Mouse (Mus musculus) kidney, adult 18-20 months (tissue): ENCODE data around the gene Arntl.

Experiments used
- DNase-seq: peaks from one replicate; pipeline ENCODE4 v3.0.0; 2021

Gene Arntl

DNA sequence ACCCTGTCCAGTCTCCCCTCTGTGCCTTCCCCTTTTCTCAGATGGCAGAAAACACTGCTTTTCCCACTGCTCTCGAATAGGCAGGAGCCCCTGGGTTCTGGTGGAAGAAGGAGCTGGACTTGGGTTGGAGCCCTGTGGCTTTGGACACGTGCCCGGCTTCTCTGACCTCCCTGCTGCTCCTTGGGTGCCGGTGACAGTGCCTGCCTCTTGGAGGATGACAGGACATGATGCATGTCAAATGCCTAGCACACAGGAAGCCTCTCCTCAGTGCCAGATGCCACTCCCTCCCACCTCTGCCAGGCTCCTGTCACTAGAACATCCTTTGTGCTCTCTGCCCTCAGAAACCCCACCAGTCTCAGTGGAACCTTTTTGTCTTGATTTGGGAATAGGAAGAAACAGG is 3.2 kb downstream of the Arntl start:
- peak; percentile 67 for DNase-seq

GRCm38 (mm10) chr7:113214245-113215169 is 7.2 kb downstream of the Arntl start:
- no peak for DNase-seq

GRCm38 (mm10) chr7:113216152-113216551 is 8.9 kb downstream of the Arntl start:
- no peak for DNase-seq

DNA sequence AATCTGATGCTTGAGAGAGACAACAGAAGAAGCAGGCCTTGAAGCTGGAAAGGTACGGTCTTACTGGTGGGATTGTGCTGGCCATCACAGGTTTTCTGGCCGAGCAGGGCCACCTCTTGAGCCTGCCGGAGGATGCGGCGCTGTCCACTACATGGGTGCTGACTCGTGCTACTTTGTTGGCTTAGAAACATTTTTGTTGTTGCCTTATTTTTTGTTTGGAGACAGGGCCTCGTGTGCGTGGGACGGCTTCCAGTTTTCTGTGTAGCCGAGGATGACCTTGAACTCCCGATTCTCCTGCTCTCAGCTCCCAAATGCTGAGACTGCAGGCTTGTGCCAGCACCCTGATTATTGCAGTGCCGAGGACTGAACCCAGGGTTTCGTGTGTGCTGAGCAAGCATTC is 12.2 kb downstream of the Arntl start:
- DNase-seq: peak; percentile 45

DNA sequence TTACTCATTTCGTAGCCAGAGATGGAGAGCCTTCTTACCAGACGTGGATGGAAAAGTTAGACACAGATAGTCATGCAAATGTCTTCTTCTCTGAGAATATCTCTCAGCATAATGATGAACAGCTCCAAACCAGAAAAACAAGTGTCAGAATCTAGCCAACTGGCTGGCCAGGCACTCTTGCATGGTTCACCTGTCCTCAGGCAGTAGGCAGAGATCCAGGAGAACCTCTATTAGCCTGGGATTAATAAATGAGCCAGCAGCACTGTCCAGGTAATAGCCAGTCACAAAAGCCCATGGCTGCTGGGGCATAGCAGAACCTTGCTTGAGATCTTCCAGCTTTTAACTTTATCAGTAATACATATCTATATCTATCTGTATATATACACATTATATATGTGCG is 12.6 kb downstream of the Arntl start:
- DNase-seq: no peak

DNA sequence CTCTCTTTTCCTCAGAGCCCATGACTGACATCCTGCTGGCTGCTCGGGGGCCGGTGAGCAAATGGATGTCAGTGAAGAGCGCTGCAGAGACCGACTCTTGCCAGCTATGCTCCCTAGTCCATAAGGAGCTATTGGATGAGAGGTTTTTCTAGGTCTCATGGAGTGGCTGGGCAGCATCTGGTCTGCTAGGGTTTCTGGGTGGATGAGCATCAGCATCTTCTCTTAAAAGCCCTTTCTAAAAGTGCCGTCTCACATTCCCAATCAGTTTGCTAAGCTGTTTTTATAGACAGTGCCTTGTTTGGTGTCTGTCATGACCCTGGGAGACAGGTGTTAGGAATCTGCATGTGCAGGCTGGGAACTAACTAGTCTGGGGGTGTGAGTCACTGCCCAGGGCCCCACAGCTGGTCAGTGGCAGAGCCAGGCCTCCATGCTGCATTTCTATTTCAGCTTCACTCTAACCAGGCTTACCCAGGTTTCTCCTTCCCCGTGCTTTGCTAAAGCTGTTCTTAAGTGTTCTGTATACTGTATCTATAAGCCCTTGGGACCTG is 13.5 kb downstream of the Arntl start:
- DNase-seq: no peak

GRCm38 (mm10) chr7:113222821-113223220 is 15.6 kb downstream of the Arntl start:
- DNase-seq: no peak

DNA sequence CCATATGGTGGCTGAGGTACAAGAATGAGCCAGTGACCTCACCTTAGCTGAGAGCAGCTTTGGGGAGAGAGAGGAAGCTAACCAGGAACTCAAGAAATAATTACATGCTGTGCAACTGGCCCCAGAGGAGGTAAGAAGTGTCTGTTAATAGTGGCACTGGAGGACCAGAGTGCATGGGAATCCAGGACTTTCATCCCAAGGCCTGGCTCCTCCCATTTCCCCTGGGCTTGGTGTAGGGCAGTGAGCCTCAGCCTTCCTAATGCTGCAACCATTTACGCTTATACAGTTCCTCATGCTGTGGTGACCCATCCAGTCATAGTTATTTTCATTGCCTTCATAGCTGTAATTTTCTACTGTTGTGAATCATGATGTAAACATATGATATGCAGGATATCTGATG is 17.4 kb downstream of the Arntl start:
- DNase-seq: no peak

DNA sequence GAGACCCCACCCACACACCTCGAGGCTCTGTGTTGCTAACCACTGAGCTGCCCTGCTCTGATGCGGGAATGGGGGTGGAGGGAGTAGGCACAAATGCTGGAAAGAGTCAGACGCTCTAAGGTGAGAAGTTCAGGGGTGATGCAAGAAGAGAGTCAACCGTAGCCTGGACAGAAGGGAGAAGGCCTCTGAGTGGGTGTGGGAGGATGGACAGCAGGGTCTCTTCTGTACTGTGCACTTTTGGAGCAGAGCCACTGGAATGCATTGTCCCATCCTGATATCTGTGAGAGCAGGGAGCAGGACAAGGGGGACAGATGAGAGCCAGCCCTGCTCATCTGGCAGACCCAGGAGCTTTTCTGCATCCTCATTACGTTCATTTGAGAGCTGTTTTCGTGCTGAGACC is 21.2 kb downstream of the Arntl start:
- DNase-seq: no peak

DNA sequence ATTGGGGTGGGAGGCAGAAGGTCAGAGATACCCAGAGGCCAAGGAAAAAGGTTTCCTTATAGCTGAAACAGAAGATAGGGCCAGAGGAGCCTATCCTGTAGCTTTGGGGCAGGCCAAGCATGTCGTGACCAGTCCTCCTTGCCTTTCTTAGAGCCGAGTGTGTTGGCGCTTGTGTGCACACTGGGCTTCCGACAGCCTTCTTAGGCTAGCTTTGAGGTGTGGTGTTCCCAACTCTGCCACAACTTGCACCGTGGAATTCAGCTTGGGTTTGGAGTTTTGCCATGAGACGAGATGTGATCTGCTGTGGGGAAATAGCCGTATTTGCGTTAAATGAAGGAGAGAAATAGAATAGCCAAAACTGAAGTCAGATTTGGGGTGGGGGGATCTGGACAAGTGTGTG is 28.9 kb downstream of the Arntl start:
- no peak for DNase-seq

DNA sequence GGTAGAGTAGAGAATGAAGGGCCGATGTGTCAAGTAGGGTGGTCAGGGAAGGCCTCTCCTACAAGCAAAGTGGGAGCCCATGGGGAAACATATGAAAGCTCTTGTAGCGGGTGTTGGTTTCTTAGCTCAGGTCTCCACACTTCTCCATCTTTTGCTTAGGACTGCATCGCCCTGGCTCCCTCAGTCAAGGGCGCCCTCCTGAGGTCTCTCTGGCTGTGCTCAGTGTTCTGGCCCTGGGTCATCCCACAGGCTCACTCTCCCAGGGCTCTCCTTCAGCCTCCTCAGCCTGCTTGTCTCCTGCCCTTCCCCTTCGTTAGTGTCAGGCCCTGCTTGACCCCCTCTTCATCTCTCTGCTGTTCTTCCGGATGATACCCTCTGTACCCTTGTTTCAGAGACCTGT is 31.1 kb downstream of the Arntl start:
- DNase-seq: no peak

DNA sequence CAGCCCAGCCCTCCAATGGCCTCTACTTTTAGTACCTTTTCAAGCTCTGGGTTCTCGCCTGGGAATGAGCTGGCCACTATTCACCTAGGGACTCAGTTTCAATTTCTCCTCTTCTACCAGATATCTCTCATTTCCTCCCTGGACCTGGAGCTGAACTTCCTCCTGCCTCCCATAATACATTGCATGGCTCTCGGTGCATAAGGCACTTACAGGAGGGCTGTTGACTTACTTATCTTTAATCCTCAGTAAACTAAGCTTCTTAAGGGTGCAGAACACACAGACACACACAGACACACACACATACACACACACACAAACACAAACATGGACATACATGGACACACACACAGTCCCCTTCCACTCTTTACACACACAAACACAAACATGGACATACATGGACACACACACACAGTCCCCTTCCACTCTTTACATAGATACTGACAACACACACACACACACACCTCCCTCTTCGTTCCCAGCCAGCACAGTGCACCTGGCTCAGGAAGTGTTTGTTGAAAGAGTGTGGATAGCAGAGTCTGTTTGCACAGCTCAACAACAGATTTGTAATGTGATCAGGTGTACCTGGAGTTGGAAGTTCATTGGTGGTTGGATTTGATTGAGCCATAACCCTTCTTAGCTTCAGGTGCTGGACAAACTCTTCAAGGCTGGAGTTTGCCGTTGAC is 32.3 kb downstream of the Arntl start:
- no peak for DNase-seq

DNA sequence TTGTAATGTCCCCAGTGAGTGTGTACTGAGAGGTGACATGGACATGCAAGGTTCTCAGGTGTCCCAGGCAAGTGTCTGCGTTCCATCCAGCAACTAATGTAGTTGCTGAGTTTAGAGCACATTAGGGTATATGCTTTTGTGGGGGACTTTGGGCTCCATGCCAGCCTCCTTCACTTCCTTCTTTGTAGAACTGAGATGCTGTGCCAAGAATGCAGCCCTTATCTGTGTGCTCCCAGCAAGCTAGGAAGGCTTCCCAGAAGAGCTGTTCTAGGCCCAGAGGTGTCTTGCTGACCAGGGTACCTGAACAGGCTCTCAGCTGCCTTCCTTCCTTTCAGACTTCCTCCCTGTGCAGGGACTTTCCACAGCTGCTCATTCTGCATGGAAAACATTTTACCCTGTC is 33.2 kb downstream of the Arntl start:
- no peak for DNase-seq

DNA sequence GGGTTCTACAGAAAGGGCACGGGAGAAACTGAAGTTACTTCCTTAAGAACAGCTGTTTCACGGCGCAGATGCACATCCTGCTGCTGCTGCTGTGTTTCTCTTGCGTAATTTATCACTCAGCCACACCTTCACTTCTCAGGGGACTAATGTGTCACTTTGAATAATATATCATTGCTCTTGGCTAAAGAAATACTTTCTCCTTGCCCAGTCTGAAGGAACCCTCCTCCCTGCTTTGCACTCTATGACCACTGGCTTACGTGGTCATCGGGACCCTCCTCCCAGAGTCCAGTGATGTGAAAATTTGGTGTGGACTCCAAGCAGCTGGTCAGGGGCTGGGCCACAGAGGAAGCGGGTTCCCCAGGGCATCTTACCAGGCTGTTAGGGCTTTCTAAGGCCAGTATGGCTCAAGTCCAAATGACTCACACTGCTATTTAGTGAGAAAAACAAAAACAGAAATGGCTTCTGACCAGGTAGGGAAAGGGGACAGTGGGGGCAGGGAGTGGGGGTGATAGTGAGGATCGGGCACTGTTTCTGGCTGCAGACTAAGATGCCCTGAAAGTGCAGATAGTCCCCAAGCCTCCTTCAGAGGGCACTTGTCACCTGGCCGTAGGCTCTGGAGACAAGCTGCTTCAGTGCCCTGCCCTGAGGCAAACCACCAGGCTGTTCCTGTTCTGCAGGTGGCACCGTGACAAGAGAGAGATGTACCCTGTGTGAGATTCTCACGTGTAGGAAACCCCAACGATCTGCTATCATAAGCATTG is 34.8 kb downstream of the Arntl start:
- DNase-seq: peak; percentile 59

DNA sequence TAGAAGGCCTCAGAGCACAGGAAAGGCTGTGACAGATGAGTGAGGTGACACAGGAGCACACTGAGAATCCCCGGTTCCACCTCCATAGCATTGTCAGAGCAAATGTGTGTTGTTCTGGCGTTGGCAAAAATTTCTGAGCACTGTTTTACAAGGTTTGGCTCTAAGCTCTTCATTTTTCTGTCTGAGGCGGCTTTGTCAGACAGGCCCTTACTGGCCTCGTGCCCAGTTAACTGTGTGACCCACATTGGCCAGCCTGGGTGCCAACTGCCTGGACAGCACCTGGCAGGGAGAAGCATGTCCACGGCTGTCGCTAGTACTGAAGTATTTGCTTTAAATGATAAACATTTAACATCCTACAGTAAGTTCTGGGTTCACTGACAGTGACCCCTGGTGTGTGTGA is 35.4 kb downstream of the Arntl start:
- peak; percentile 81 for DNase-seq

- DNase-seq: no peak
Observed at GRCm38 (mm10) chr7:113245144-113245543, 37.9 kb downstream of the Arntl start.

DNA sequence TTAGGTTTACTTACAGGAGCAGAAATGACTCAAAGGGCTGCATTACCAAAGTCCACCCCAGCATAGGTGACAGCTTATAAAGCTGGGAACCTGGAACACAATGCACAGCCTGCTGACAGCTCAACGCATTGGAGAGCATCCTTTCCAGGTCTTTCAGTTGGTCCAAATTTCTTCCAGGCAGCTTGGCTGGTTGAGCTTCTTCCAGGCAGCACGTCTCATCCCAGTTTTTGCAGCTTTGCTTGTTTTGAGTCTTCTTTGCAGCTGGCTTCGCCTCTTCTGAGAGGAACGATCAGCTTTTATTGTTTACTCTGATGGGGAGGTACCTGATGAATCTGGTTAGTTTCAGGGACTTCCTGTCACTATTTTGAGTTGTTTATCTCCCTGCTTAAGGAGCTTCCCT is 39.2 kb downstream of the Arntl start:
- DNase-seq: no peak

- no peak for DNase-seq
Observed at GRCm38 (mm10) chr7:113247167-113247566, 39.9 kb downstream of the Arntl start.

DNA sequence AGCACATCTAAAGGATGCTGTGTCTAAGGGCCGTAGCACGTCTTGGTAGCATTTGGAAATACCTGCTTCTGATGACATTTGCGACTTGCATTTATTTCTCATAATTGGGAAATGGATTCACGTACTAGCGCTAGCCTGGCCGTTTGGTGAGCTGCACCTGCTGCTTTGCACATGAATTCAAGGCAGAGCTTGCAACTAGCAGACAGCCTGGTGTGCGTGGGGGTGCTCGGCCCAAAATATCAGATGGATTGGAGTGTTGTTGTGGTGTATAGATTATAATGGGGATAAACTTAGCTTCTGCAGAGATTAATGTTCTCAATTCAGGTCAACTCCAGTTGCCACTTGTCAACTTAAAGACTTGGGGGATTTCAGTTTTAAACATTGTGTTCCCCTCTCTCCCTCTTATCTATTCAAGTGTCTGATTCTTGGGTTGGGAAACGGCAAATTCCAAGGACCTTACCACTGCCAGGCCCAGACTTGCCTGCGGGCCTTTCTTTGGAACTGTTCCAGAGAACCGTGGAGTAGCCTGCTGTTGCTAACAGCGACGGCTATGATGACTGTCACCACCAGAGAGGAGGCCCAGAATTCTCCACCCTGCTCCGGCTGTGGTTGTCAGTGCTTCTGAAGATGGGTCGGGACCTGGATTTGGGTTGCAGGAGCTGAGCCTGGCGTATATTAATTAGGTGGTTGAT is 42.0 kb downstream of the Arntl start:
- DNase-seq: peak; percentile 42

GRCm38 (mm10) chr7:113250433-113250991 is 43.2 kb downstream of the Arntl start:
- DNase-seq: no peak

- DNase-seq: peak; percentile 59
Observed at GRCm38 (mm10) chr7:113251001-113251400, 43.7 kb downstream of the Arntl start.

- DNase-seq: no peak
Observed at GRCm38 (mm10) chr7:113251554-113251953, 44.3 kb downstream of the Arntl start.
